Mouse (Mus musculus) ovary, adult 18-20 months (tissue): ENCODE data around the gene Arrdc2.

ENCODE experiments used
- DNase-seq: peaks from one replicate; pipeline ENCODE4 v3.0.0; 2022; ENCODE audit warnings: low spot score, mixed read lengths

The Arrdc2 gene

DNA sequence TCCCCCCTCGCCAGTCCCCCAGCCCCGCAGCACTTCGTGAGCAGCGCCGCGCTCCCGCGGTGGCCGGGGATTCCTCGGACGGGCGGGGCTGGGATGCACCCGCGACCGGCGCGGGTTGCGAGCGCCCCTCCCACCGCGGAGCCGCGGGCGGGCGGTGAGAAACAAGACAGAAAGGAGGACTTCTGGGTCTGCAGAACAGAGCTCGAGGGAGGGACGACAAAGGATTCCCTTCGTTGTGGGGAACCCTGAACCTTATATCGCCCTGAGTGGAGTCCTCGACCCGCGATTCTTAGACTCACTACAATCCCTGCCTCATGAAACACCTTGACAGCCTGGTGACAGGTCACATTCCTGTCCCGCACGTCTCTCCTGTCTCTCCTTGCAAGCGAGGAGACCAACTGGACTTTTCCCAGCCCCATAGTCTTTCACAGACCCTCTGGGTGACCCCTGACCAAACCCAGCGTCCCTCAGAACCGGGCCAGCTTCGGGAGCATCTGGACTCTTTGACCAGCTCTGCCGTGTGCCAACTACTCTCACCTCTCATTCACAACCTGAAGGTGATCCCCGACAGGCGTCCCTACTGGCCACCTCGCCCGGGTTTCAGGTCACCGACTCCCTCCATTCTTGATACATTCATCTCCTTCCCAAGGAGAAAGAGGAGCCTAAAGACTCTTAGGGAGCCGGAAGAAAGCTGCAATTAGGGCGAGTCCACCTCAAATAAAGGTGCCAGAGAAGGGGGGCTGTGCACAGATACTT is 24.6 kb upstream of the Arrdc2 start:
- no peak for DNase-seq

- DNase-seq, result no peak
Measured at GRCm38 (mm10) chr8:70862824-70863641, 23.5 kb upstream of the Arrdc2 start, which contains the start of gene Kcnn1. Gene Kcnn1 (minus strand): TSS chr8:70863258.

GRCm38 (mm10) chr8:70857516-70857915 is 18.0 kb upstream of the Arrdc2 start:
- DNase-seq, result no peak

DNA sequence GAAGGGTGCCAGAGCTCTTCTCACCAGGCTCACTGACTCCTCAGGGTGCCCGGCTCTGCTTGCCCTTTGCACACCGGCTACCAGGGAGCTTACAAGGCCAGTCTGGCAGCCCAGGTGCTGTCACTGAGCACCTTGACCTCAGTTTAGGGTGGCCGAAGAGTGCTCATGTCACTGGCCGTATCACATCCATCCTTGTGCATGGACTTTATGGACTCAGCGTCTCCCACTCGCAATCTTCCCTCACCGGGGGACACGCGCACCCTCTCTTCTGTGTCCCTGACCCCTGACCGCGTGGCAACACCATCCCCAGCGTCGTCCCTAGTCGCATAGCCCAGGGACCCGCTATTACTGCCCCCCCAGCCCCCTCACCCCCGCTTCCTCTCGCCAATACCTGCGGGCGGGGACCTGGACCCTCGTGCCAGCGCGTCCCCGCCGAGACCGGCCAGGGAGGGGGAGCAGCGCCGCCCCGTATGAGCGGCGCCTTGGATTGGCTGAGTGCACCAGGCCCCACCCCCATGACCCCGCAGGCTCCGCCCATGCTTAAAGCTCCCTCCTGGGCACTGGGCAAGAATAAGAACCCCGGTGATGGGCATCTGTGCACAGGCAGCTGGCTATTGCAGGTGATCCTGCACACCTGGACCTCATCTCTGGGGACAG is 17.1 kb upstream of the Arrdc2 start:
- DNase-seq, result peak; percentile 62

- DNase-seq, result no peak
Measured at GRCm38 (mm10) chr8:70856028-70856427, 16.5 kb upstream of the Arrdc2 start.

GRCm38 (mm10) chr8:70853863-70854262 is 14.3 kb upstream of the Arrdc2 start:
- no peak for DNase-seq

DNA sequence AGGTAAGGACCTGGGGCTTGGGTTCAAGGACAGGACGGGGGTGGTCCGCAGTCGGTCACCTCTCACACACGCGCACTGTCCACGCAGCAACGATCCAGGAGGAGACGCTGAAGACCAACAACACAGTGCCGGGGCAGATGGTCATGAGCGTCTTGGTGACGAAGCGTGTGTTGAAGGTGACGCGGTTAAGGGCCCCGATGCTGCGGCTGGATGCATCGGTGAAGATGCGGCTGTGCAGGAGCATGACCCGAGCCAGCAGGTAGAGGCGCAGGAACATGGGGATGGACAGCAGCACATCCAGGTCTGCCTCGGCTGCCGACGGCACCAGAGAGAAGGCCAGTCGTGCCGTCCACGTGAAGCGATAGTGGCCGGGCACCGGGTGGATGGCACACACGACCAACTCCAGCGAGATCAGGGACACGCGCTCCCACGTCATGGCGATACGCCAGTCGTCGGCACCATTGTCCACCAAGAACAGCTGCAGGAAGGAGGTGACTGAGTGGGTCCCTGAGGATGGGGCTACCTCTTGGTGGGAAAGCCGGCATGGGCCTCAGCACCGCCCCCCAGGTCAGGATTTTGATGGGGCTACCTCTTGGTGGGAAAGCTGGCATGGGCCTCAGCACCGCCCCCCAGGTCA is 13.2 kb upstream of the Arrdc2 start:
- no peak for DNase-seq

DNA sequence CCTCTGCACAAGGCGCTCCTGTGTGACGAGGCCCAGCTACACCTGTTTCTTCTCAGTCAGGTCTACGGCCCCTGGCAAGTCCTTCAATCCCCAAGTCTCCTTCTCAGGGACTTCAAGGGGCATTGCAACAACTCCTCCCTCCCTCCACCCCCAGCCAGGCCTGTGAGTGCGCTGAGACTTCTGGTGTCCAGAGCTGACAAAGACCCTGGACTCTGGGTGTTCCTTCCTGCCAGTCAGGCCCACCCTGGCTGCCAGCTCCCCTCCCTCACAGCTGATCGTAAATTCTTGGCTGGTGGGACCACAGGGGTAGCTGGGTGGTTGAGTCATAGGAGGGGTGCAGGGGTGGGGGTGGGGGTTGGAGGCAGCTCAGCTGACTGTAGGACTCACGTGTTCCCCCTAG is 12.3 kb upstream of the Arrdc2 start:
- no peak for DNase-seq

DNA sequence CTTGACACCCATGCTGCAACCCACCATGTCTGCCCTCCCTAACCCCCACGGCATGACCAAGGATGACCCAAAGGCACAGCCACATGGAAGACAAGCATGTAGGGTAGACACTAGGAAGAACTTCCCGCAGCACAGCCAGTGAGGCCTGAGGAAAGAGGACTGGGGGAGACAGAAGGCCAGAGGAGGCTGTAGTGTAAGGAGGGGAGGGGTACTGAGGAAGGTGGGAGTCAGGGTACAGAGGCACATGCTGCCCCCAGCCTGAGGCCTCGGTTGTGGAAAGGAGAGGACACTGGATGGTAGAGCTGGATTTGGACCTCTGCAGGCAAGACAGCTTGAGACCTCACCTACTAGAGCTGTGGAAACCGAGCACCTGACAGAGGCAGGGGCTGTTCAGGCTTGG is 11.4 kb upstream of the Arrdc2 start:
- no peak for DNase-seq

DNA sequence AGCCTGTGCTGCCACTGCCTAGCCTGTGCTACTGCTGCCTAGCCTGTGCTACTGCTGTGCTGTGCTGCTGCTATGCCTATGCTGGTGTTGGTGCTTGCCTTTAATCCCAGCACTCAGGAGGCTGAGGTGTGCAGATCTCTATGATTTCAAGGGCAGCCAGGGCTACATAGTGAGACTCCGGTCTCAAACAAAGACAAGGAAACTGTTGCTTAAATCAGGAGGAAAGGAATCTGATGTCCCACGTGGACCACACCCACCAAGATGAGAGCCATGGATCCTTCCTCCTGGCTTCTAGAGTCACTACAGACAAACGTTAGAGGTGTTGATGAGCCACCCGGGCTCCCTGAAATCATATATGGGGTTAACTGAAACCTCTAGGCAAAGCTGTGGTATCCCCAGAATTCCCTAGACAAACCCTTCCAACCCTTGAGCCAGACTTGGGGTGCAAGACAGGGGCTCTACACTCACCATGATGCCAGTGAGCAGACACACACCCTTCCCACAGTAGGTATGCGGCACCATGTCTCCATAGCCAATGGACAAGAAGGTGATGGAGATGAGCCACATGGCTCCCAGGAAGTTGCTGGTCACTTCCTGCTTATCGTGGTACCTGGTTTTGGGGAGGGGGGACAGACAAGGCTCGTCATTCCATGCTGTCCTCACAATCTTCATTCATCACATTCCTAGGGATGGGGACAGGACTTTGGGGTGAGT is 10.8 kb upstream of the Arrdc2 start:
- no peak for DNase-seq

DNA sequence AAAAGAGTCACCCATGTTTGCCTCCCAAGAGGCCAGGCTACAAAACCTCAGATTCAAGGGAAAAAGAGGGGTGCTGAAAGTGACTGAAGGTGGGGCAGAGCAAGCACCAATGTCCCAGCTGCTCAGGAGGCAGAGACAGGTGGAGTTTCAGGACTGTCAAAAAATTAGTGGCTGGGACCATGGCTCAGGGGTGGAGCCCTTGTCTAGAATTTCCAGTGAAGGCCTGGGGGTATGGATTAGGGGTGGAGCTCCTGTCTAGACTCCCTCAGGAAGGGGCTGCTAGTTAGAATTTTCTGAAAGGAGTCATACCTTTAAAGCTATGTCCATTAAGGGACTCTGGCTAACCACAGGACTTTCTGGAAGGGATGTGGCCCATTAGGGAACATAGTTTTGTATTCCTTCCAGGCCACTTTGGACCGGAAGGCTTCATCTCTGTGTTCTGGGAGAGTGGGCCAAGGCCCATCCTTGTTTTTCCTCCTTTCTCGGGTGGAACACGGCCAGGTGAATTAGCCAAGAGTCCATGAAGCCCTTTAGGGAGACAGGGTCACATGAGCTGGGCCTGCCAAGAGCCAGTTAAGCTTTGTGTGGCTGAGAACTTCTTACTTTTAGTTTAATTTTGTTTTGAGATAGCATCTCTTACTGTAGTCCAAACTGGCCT is 9.9 kb upstream of the Arrdc2 start:
- DNase-seq, result no peak

GRCm38 (mm10) chr8:70846371-70847154 is 7.0 kb upstream of the Arrdc2 start:
- no peak for DNase-seq

- no peak for DNase-seq
Measured at GRCm38 (mm10) chr8:70845108-70845507, 5.6 kb upstream of the Arrdc2 start.

DNA sequence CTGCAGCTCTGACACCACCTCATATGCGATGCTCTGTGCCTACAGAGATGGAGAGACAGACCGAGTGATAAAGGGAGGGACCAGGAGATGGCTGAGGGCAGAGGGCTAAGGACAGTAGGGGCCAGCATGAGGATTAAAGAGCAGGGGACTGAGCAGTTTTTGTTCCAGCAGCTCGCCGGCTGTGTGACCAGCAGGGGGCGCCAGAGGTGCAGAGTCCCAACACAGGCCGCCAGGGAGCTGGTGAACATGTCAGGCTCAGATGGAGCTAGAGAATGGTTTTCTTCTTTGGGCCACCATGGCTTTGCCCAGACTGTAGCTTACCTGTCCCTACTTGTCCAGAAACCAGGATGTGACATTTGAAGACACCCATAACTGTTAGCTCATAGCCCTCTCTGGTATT is 5.0 kb upstream of the Arrdc2 start:
- DNase-seq, result peak; percentile 67

GRCm38 (mm10) chr8:70843941-70844340 is 4.4 kb upstream of the Arrdc2 start:
- no peak for DNase-seq

DNA sequence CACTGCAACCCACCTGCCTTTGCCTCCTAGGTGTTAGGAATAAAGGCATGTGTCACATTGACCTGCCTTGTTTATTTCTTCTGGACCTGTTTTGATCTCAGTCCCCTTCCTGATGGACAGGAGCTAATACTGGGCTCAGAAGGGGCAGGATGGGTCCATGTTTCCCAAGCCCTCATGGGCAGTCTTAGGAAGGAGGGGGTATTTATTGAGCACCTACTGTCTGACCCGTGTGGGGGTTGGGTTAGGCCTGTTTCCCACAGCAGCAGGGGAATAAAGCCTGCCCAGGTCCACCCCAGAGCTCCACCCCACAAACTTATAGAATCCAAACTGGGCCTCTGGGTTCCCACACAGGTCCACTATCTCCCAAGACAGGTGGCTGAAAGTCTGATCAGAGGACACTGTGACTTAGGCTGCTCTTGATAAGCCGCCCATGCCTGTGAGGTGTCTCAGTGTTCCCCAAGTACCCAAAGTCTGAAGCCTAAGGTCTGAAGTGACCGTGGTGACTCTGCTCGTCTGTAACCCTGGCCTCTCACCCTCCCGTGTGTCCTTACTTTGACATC is 3.8 kb upstream of the Arrdc2 start:
- DNase-seq, result no peak

- DNase-seq, result no peak
Measured at GRCm38 (mm10) chr8:70842484-70842883, 3.0 kb upstream of the Arrdc2 start.

GRCm38 (mm10) chr8:70841147-70842072 is 1.9 kb upstream of the Arrdc2 start:
- DNase-seq, result peak; percentile 70

DNA sequence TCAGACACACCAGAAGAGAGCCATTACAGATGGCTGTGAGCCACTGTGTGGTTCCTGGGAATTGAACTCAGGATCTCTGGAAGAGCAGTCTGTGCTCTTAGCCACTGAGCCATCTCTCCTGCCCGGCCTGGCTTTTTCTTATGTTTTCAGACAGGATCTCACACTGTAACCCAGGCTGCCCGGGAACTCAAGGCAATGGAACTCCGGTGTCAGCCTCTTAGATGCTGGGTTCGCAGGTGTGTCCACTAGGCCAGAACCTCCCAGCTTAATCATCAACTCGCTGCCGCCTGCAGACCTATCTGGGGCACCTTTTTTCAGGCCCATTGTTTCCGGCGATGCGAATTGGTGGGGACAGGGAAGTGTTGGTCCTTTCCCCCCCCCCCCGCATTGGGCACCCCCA is 1.1 kb upstream of the Arrdc2 start:
- no peak for DNase-seq
